Mouse (Mus musculus) heart, embryonic 15.5 days (tissue): ENCODE results near the gene Ift80. TPM values are rescaled to one million over a fixed set of nuclear protein-coding genes. Genes with fewer than 3 reads are reported as not detected.
"Not testable (repeated sequence)": the region's sequence is repeated elsewhere in the genome, so short reads cannot be mapped to it uniquely, and the experiment has no call there.

Source experiments
- ATAC-seq: fragments of 200-750 bp; cut with Nextera tagmentation; replicated peaks from 2 replicates; pipeline ENCODE4 v1.8.0; 2017; ENCODE audit warnings: low read depth, moderate TSS enrichment; ENCODE audit not compliant: insufficient number of reproducible peaks, insufficient read depth, low FRiP score
- H3K27ac ChIP-seq: fragments of 300-500 bp; sonication (generic); 2 replicates; pipeline ENCODE4 v1.5.1; 2015; ENCODE audit warnings: mild to moderate bottlenecking, inconsistent platforms
- H3K27me3 ChIP-seq: fragments of 300-500 bp; sonication (generic); 2 replicates; pipeline ENCODE4 v1.6.1; 2015; ENCODE audit warnings: inconsistent platforms
- H3K36me3 ChIP-seq: fragments of 300-500 bp; sonication (generic); 2 replicates; pipeline ENCODE4 v1.6.1; 2015; ENCODE audit warnings: mild to moderate bottlenecking, inconsistent platforms
- H3K4me1 ChIP-seq: fragments of 300-500 bp; sonication (generic); replicated peaks from 2 replicates; pipeline ENCODE4 v1.6.1; 2015; ENCODE audit warnings: inconsistent platforms
- H3K4me2 ChIP-seq: fragments of 300-500 bp; sonication (generic); 2 replicates; pipeline ENCODE4 v1.6.1; 2015; ENCODE audit warnings: inconsistent platforms, mild to moderate bottlenecking, moderate library complexity
- H3K4me3 ChIP-seq: fragments of 300-500 bp; sonication (generic); 2 replicates; pipeline ENCODE4 v1.5.1; 2015; ENCODE audit warnings: mild to moderate bottlenecking, inconsistent platforms
- H3K9ac ChIP-seq: fragments of 300-500 bp; sonication (generic); 2 replicates; pipeline ENCODE4 v1.6.1; 2015; ENCODE audit warnings: mild to moderate bottlenecking, inconsistent platforms
- H3K9me3 ChIP-seq: fragments of 300-500 bp; sonication (generic); replicated peaks from 2 replicates; pipeline ENCODE4 v1.6.1; 2016; ENCODE audit warnings: inconsistent platforms
- WGBS: fragments of 180-500 bp; shearing (Covaris S2); methylation state at CpG from one replicate; pipeline ENCODE4 v1.1.7; 2015; ENCODE audit warnings: mixed read lengths; 5-methylcytosine and 5-hydroxymethylcytosine counted together
- polyA plus RNA-seq: library from polyadenylated mRNA; unstranded; fragments of >200 nt; fragmentation: Nextera tagmentation; extraction: Ambion mirVana; gene quantifications from 2 replicates; pipeline ENCODE4 v1.2.1, GENCODE M21; 2015

Ift80 gene
- polyA plus RNA-seq, 1 experiment from 2014 or later = 8.4 TPM

DNA sequence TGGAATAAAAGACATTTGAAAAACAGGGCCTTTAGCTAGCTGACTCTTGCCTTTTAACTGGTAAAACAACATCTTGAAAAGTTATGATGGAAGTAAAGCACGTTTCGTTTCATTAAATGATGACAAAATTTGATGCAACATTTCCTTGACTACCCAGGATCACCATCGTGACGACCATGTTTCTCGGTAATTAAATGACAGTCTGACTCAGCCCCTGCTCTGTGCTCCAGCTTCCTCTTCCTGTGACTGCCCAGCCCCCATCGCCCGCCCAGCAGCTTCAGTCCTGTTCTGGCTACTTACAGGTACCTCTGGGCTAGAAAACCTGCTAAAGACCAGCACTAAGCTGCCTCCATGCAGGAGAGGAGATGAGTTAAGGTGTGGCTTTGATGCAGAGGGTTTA is 70.1 kb downstream of the Ift80 start:
- ATAC-seq = no peak
- peaks cover 3% of the 10 kb centered on the region for H3K36me3 ChIP-seq
- no peaks in the 10 kb centered on the region for H3K27me3 ChIP-seq
- 79% methylated on average over 7 of the region's 7 CpGs for WGBS
- H3K4me2 ChIP-seq = no peak overlapping the region
- no peaks in the 10 kb centered on the region for H3K4me1 ChIP-seq
- H3K4me3 ChIP-seq = no peak overlapping the region
- no peak overlapping the region for H3K27ac ChIP-seq
- H3K9me3 ChIP-seq = no peaks in the 10 kb centered on the region
- no peak overlapping the region for H3K9ac ChIP-seq

DNA sequence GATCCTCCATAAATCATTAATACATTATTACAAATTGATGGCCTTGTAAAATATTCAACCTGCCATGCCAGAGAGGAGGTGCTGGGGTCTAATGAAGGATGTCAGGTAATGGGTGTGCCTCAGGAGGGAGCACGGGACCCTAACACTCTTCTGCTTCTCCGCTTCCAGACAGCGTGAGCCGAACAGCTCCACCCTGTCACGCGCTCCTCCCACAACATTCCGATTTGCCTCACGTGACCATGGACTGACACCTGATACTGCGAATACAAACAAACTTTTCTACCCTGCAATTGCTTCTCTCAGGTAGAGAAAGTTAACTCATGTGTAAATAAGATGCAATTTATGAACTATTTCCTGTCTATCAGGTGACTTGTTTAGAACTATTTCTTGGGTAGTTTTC is 75.8 kb downstream of the Ift80 start:
- Histone ChIP-seq H3K36me3 (no peaks in the 10 kb centered on the region), H3K9me3 (no peaks in the 10 kb centered on the region), H3K9ac (no peak overlapping the region), H3K4me2 (no peak overlapping the region), H3K27me3 (no peaks in the 10 kb centered on the region), H3K4me1 (no peaks in the 10 kb centered on the region), H3K27ac (no peak overlapping the region), H3K4me3 (no peak overlapping the region)
- 67% methylated on average over 9 of the region's 9 CpGs for WGBS
- no peak for ATAC-seq

DNA sequence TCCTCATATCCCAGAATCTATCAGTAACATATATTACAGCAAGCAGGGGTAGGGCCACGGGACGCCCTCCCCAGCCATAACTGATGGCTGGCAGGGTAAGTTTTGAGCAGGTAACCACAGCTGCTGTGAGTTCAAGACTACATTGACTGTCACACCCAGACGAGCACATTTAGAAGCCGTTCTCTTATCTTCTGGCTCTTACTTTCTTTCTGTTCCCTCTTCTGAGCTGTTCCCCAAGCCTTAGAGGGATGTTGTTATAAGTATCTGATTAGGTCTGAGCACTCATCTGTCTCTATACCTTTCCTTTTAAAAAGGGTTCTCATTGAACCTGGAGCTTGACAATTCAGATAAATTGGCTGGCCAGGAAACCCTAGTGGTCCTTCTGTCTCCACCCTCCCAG is 96.9 kb downstream of the Ift80 start:
- H3K9me3 ChIP-seq = no peaks in the 10 kb centered on the region
- 79% methylated on average over 4 of the region's 4 CpGs for WGBS
- H3K9ac ChIP-seq = no peak overlapping the region
- no peak overlapping the region for H3K27ac ChIP-seq
- H3K4me1 ChIP-seq = no peaks in the 10 kb centered on the region
- no peak for ATAC-seq
- H3K27me3 ChIP-seq = no peaks in the 10 kb centered on the region
- no peaks in the 10 kb centered on the region for H3K36me3 ChIP-seq
- no peak overlapping the region for H3K4me2 ChIP-seq
- H3K4me3 ChIP-seq = no peak overlapping the region

DNA sequence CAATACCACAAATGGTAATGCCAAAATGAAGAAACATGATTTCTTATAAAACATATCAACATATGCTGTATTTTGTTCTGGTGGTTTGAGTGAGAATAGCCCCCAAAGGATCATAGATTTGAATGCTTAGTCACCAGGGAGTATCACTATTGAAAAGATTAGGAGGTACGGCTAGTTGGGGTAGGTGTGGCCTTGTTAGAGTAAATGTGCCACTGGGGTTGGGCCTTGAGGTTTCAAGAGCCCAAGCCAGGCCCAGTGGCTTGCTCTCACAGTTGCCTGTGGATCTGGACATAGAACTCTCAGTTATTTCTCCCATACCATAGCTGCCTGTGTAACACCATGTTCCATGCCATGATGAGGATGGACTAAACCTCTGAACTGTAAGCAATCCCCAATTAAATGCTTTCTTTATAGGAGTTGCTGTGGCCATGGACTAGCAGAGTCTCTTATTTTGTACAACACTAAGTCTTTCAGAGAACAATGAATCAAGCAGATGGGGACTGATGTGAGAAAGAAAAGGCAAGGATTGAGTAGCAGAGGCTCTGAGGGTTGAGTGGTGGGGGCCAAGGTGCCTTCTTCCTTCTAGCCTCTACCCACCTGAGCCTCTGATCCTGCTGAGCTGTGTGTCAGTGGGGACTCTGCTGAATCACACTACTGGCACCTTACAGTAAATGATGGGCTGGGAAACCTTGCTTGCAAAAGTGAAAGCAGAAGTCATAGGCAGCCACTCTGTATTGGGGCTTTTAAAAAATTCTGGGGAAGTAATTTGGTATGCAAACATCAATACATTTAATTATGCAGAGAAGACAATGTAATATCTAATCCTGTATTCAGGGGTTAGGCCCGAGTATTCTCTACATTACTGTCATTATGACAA is 99.2 kb downstream of the Ift80 start:
- 81% methylated on average over 2 of the region's 2 CpGs for WGBS
- H3K27ac ChIP-seq = no peak overlapping the region
- H3K36me3 ChIP-seq = no peaks in the 10 kb centered on the region
- ATAC-seq = no peak
- H3K9me3 ChIP-seq = no peaks in the 10 kb centered on the region
- no peaks in the 10 kb centered on the region for H3K4me1 ChIP-seq
- no peak overlapping the region for H3K9ac ChIP-seq
- H3K4me2 ChIP-seq = no peak overlapping the region
- H3K4me3 ChIP-seq = no peak overlapping the region
- H3K27me3 ChIP-seq = no peaks in the 10 kb centered on the region

DNA sequence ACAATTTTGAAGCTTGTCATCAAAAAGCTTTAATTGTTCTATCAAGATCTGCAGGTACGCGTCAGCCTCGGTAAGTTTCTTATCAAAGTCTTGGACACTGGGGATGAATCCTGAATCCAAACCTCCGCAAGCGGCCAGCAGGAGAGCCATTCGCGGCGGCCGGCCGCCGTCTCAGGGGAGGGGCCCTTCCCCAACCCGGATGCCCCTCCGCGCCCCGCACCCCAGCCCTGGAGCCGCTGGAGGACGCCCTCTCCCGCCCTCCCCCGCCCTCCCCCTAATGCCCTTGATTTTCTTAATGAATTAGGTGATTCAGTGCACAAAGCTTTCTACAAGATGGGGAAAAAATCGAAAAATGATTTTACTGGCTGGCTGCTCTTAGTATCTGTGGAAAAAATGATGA is 101.7 kb downstream of the Ift80 start:
- H3K27ac ChIP-seq, H3K4me2 ChIP-seq, ATAC-seq, H3K27me3 ChIP-seq, H3K9me3 ChIP-seq, H3K36me3 ChIP-seq, H3K9ac ChIP-seq, H3K4me3 ChIP-seq, H3K4me1 ChIP-seq: not testable (repeated sequence)
- WGBS = 88% methylated on average over 20 of the region's 20 CpGs

DNA sequence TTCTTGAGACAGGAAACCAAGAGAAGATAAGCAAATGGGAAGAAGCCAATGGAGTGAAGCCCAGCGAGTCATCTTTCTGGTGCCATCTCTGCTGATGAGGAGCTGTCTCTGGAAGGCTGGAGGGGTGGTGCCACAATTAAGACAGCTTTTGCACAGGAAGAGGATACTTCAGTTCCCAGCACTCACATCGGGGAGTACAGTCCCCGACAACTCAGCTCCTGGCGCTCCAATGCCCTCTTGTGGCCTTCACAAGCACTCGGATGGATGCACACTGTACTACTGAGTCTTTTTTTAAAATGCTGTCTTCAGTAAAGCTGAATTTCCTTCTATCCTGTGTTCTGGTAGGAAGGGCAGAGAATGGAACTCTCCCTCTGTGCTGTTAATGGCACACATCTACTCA is 107.2 kb downstream of the Ift80 start:
- ATAC-seq = no peak
- H3K9ac ChIP-seq = no peak overlapping the region

DNA sequence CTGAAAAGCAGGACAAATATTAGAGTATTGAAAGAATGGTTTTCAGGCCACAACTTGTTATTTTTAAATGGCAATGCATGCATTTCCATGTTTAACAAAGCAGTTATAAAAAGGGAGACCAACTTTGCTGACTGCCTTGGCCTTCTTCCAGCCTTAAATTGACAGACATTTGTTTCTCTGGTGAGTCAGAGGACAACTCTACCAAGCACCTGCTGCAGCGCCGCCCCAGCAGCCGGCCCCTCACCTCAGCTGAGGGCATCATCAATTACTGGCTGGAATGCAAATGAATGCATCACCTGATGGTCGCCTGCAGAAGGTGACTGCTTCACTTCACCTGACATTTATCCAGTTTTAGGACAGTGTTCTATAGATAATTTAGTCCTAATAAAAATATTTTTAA is 108.9 kb downstream of the Ift80 start:
- Histone ChIP-seq H3K9me3 (no peaks in the 10 kb centered on the region), H3K4me2 (no peak overlapping the region), H3K27ac (no peak overlapping the region), H3K4me3 (no peak overlapping the region), H3K36me3 (no peaks in the 10 kb centered on the region), H3K9ac (no peak overlapping the region), H3K4me1 (no peaks in the 10 kb centered on the region), H3K27me3 (no peaks in the 10 kb centered on the region)
- 67% methylated on average over 4 of the region's 4 CpGs for WGBS
- no peak for ATAC-seq

More for the DNA sequence above, 107.2 kb downstream of the Ift80 start:
- Histone ChIP-seq H3K4me1 (no peaks in the 10 kb centered on the region), H3K4me2 (no peak overlapping the region), H3K27ac (no peak overlapping the region), H3K9me3 (no peaks in the 10 kb centered on the region), H3K36me3 (no peaks in the 10 kb centered on the region), H3K4me3 (no peak overlapping the region), H3K27me3 (no peaks in the 10 kb centered on the region)
- 84% methylated on average over 5 of the region's 5 CpGs for WGBS

DNA sequence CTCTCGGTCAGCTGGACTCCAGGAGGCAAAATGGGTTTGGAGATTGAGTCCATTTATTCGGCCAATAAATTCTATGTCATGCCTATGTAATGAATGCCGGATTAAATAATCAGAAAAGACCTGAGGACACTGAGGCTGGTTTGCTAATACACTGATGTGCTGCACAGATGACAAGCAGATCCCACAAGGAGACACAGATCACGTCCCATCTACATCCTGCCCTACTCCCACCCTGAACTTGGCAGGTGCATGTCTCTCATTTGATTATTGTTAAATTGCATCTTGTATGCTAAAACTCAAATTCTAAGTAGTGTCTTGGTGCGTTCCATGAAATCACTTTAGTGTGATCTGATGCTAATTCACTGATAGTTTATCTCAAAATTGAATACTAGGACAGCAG is 117.5 kb downstream of the Ift80 start:
- Histone ChIP-seq H3K9ac (no peak overlapping the region), H3K4me1 (no peaks in the 10 kb centered on the region)
- WGBS = 87% methylated on average over 5 of the region's 5 CpGs

DNA sequence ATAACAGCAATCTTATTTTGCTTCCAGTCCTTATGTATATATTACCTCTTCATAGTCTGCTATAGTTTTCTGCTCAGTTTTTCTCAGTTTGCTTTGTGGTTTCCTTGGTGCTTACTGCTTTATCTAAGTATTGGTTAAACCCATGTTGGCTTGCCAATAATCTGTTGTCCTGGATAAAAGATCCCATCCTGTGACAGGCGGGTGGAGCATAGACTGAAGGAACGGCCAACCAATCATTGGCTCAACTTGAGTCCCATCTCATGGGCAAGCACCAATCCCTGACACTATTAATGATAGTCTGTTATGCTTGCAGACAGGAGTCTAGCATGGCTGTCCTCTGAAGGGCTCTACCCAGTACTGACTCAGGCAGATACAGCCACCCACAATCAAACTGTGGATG is 130.3 kb downstream of the Ift80 start:
- Histone ChIP-seq H3K4me2 (no peak overlapping the region), H3K4me1 (peaks cover 16% of the 10 kb centered on the region), H3K9me3 (no peaks in the 10 kb centered on the region), H3K27ac (no peak overlapping the region), H3K4me3 (no peak overlapping the region), H3K36me3 (no peaks in the 10 kb centered on the region), H3K27me3 (peaks cover 18% of the 10 kb centered on the region), H3K9ac (no peak overlapping the region)
- no peak for ATAC-seq
- 89% methylated on average over 2 of the region's 2 CpGs for WGBS

More for the DNA sequence above, 117.5 kb downstream of the Ift80 start:
- H3K27ac ChIP-seq = no peak overlapping the region
- H3K4me3 ChIP-seq = no peak overlapping the region
- no peak for ATAC-seq
- no peaks in the 10 kb centered on the region for H3K27me3 ChIP-seq
- H3K9me3 ChIP-seq = no peaks in the 10 kb centered on the region
- no peaks in the 10 kb centered on the region for H3K36me3 ChIP-seq
- H3K4me2 ChIP-seq = no peak overlapping the region

DNA sequence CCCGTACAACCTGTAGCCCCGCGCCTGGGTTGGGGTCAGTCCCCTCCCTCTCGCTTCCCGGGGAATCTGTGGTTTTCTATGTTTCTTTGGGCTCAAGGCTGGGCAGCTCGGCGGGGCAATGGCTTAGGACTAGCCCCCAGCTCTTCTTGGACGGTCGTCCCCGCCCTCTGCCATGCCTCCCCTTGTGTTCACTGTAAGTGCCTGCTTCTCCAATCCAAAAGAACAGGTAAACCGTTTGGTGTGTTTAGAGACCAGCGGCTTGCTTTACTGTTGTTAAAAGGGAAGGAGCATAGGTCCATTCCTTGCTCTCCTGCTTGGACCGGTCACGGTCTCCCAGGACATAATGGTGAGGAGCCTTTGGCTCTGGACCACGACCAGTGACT is 133.8 kb downstream of the Ift80 start:
- 5% methylated on average over 15 of the region's 15 CpGs for WGBS
- H3K4me1 ChIP-seq = peaks cover 21% of the 10 kb centered on the region
- H3K4me3 ChIP-seq = peak overlapping the region; percentile 69
- H3K27ac ChIP-seq = 0 out of 2 replicates have a peak overlapping the region, but pooled peaks have one; percentile 35
- no peaks in the 10 kb centered on the region for H3K36me3 ChIP-seq
- peaks cover 28% of the 10 kb centered on the region for H3K27me3 ChIP-seq
- H3K4me2 ChIP-seq = peak overlapping the region; percentile 100
- no peaks in the 10 kb centered on the region for H3K9me3 ChIP-seq
- no peak for ATAC-seq
- H3K9ac ChIP-seq = peak overlapping the region; percentile 66

DNA sequence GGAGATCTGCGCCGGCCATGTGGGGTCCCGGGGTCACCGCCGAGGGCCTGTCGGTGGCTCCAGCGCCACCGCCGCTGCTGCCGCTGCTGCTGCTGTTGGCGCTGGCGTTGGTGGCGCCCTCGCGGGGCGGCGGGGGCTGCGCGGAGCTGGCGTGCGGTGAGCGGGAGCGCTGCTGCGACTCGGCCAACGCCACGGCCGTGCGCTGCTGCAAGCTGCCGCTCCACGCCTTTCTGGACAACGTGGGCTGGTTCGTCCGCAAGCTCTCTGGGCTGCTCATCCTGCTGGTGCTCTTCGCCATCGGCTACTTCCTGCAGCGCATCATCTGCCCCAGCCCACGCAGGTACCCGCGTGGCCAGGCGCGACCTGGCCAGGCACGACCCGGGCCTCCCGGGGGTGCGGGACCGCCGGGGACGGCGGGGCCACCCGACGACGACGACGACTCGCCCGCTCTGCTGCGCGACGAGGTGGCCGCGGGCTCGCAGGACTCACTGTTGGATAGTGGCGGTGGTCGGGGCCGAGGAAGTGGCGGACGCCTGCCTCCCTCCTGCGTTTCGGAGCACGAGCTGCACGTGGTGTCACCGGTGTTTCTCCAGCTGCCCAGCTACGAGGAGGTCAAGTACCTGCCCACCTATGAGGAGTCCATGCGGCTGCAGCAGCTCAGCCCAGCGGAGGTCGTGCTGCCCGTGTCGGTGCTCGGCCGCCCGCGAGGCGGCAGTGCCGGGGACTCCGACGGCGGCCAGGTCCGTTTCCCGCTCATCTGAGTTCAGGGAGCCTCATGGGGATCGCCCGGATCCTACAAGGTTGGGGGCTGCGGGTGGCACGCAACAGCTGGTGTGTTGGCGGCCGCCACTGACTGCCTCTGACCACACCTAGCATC is 134.4 kb downstream of the Ift80 start:
- Histone ChIP-seq H3K9ac (peak overlapping the region; percentile 66), H3K36me3 (no peaks in the 10 kb centered on the region), H3K4me3 (peak overlapping the region; percentile 69), H3K27me3 (peaks cover 28% of the 10 kb centered on the region), H3K4me2 (peak overlapping the region; percentile 100), H3K4me1 (peaks cover 21% of the 10 kb centered on the region), H3K9me3 (no peaks in the 10 kb centered on the region), H3K27ac (peak overlapping the region; percentile 35; the same call in 1 of the 2 replicates)
- ATAC-seq = peak; percentile 59
- WGBS = under 1% methylated on average over 96 of the region's 96 CpGs
